ENCODE assay signal across 8 mouse cellular contexts in the genomic region with DNA sequence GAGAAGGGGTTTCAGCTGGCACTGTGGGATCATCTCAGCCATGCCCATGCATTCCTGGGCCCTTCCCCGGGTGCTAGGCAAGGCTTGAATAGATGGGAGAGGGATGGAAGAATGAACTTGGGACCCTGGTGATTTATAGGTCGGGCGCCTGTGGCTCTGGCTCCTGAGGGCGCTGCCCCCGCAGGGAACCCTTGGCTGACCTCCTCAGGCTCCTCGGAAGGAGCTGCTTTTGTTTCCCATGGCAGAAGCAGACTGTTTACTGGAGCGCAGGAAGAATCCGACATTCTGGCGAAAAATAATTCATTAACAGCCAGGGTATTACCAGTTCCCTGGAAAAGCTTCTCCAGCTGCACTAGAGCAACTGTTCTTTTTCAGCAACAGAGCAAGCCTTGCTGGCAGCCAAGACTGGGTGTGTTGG. TPM values are rescaled to one million over a fixed set of nuclear protein-coding genes. Genes with fewer than 3 reads are reported as not detected.
DNase-seq lines count a peak whose midpoint lies in the region; ATAC-seq and TF ChIP-seq lines count a peak whose summit lies in the region.

No protein-coding gene starts in this region.

- no peaks in the 10 kb centered on the region for H3K36me3 ChIP-seq in neural tube, embryonic 11.5 days (ENCODE audit: control insufficient read depth, insufficient read depth, low read length)
- H3K36me3 ChIP-seq in kidney, embryonic 15.5 days = no peaks in the 10 kb centered on the region
- no peaks in the 10 kb centered on the region for H3K36me3 ChIP-seq in neural tube, embryonic 14.5 days (ENCODE audit: control insufficient read depth, insufficient read depth, low read length)

- intact Hi-C loops in gastrocnemius, adult 2 months (cut with DNase I) = loop anchor here (2.0 kb wide), 1 partner anchor 51 kb away; no protein-coding TSS in a partner anchor

- ATAC-seq in neural tube, embryonic 11.5 days (ENCODE audit: insufficient read depth, low FRiP score, low TSS enrichment) = peak; percentile 58
- peak; percentile 83 for ATAC-seq in kidney, embryonic 15.5 days (replicated peaks; ENCODE audit: low FRiP score)
- peak; percentile 67; the same call in 1 of the 2 replicates for ATAC-seq in neural tube, embryonic 14.5 days (ENCODE audit: low read depth)

- peak; percentile 34 for DNase-seq in gastrocnemius, adult 2 months
- DNase-seq in gastrocnemius, adult 8-10 months (ENCODE audit: low spot score in 2 of 2) = no peak
- peak; percentile 12 for DNase-seq in neural tube, embryonic 11.5 days (ENCODE audit: low spot score)
- DNase-seq in neural tube, embryonic 10.5 days (ENCODE audit: extremely low spot score, low spot score) = no peak
- no peak for DNase-seq in adrenal gland, adult 18-20 months (ENCODE audit: low spot score in 2 of 2)
- DNase-seq in natural killer cell, adult 2 months (ENCODE audit: low spot score in 2 of 2) = no peak

- peak overlapping the region; percentile 54 for H3K27ac ChIP-seq in gastrocnemius, adult 2 months
- H3K27ac ChIP-seq in neural tube, embryonic 11.5 days (ENCODE audit: low read depth, low read length) = no peak overlapping the region
- peak overlapping the region; percentile 56; the same call in 1 of the 2 replicates for H3K27ac ChIP-seq in kidney, embryonic 15.5 days
- H3K27ac ChIP-seq in neural tube, embryonic 14.5 days (ENCODE audit: low read depth, low read length) = peak overlapping the region; percentile 64

- H3K4me3 ChIP-seq in gastrocnemius, adult 2 months = peak overlapping the region; percentile 15; the same call in 1 of the 2 replicates
- no peak overlapping the region for H3K4me3 ChIP-seq in neural tube, embryonic 11.5 days (ENCODE audit: low read depth, low read length)
- H3K4me3 ChIP-seq in kidney, embryonic 15.5 days (replicated peaks) = no peak overlapping the region
- H3K4me3 ChIP-seq in neural tube, embryonic 14.5 days (ENCODE audit: low read depth, low read length) = no peak overlapping the region

- no peaks in the 10 kb centered on the region for H3K9me3 ChIP-seq in neural tube, embryonic 11.5 days (ENCODE audit: control insufficient read depth, low read length)
- no peaks in the 10 kb centered on the region for H3K9me3 ChIP-seq in kidney, embryonic 15.5 days (replicated peaks)
- H3K9me3 ChIP-seq in neural tube, embryonic 14.5 days (ENCODE audit: control insufficient read depth, low read length) = no peaks in the 10 kb centered on the region

- H3K9ac ChIP-seq in neural tube, embryonic 11.5 days (ENCODE audit: low read length) = no peak overlapping the region
- no peak overlapping the region for H3K9ac ChIP-seq in kidney, embryonic 15.5 days
- no peak overlapping the region for H3K9ac ChIP-seq in neural tube, embryonic 14.5 days (replicated peaks; ENCODE audit: low read depth, low read length)

- no peak for TF ChIP-seq CTCF in gastrocnemius, adult 2 months (IDR thresholded peaks at IDR 0.05)

- H3K27me3 ChIP-seq in neural tube, embryonic 11.5 days (ENCODE audit: control insufficient read depth, insufficient read depth, low read length) = peaks cover 13% of the 10 kb centered on the region; the same call in 1 of the 2 replicates
- H3K27me3 ChIP-seq in kidney, embryonic 15.5 days = peaks cover 71% of the 10 kb centered on the region
- peaks cover 10% of the 10 kb centered on the region; the same call in 1 of the 2 replicates for H3K27me3 ChIP-seq in neural tube, embryonic 14.5 days (ENCODE audit: control insufficient read depth, insufficient read depth, low read length)

- 16% methylated on average over 9 of the region's 9 CpGs for WGBS in neural tube, embryonic 11.5 days
- 17% methylated on average over 9 of the region's 9 CpGs for WGBS in kidney, embryonic 15.5 days
- WGBS in neural tube, embryonic 14.5 days = 23% methylated on average over 9 of the region's 9 CpGs

- no peaks in the 10 kb centered on the region; the same call in 1 of the 2 replicates for H3K4me1 ChIP-seq in neural tube, embryonic 11.5 days (ENCODE audit: control insufficient read depth, insufficient read depth, low read length)
- H3K4me1 ChIP-seq in kidney, embryonic 15.5 days = peaks cover 8% of the 10 kb centered on the region; the same call in 1 of the 2 replicates
- H3K4me1 ChIP-seq in neural tube, embryonic 14.5 days (ENCODE audit: control insufficient read depth, insufficient read depth, low read length) = 0 out of 2 replicates have a peak, but pooled peaks cover 2% of the 10 kb centered on the region

- H3K4me2 ChIP-seq in neural tube, embryonic 11.5 days (ENCODE audit: low read depth) = no peak overlapping the region; the same call in 1 of the 2 replicates
- H3K4me2 ChIP-seq in kidney, embryonic 15.5 days = peak overlapping the region; percentile 42
- H3K4me2 ChIP-seq in neural tube, embryonic 14.5 days (ENCODE audit: low read depth, low read length) = peak overlapping the region; percentile 24; the same call in 1 of the 2 replicates

RNA-seq across cellular contexts. Expression of a gene that starts 6.5 kb away (rescaled TPM):
- 10 to 100 TPM; 20.0 to 36.3 TPM for total RNA-seq in gastrocnemius, adult 2 months (2021)
- total RNA-seq in gastrocnemius, adult 8-10 months (2022) = 10 to 100 TPM; 25.0 to 32.1 (median 27.5) TPM
- 12.4 and 15.7 TPM in 2 replicates for polyA plus RNA-seq in neural tube, embryonic 11.5 days (2014; fragmentation: Nextera tagmentation; extraction: Ambion mirVana)
- 6.2 and 6.4 TPM in 2 replicates for polyA plus RNA-seq in kidney, embryonic 15.5 days (2015; fragmentation: Nextera tagmentation; extraction: Ambion mirVana)
- 22.2 and 22.7 TPM in 2 replicates for polyA plus RNA-seq in neural tube, embryonic 14.5 days (2014; fragmentation: Nextera tagmentation; extraction: Ambion mirVana)
- total RNA-seq in adrenal gland, adult 18-20 months (2021) = 10 to 100 TPM; 12.6 to 17.3 TPM

Comparison
In these comparisons a context has a peak if more than half of its experiments do, and no peak if none do; other contexts are left out.
1. DNase-seq: peak in gastrocnemius, adult 2 months (single experiment) and neural tube, embryonic 11.5 days (single experiment); none in gastrocnemius, adult 8-10 months (0 of 2), neural tube, embryonic 10.5 days (single experiment), adrenal gland, adult 18-20 months (0 of 2) and natural killer cell, adult 2 months (0 of 2).
2. Peak in every context shown above with its lines, with median percentiles within 50 percentile points of each other: ATAC-seq.